Mouse (Mus musculus): ENCODE data around the gene Sbno1. TPM values are rescaled to one million over a fixed set of nuclear protein-coding genes. Genes with fewer than 3 reads are reported as not detected.
"Not testable (repeated sequence)": the region's sequence is repeated elsewhere in the genome, so short reads cannot be mapped to it uniquely, and the experiment has no call there.

Gene Sbno1
- total RNA-seq, 2 experiments from 2014 or later = 63.9 to 68.9 TPM

- intact Hi-C loops (cut with DNase I) = no loop called here
These were observed 37.9 kb downstream of the Sbno1 start for GRCm38 (mm10) chr5:124387932-124388331.

GRCm38 (mm10) chr5:124380121-124380520 lies 45.7 kb downstream of the Sbno1 start:
- intact Hi-C loops (cut with DNase I) = no loop called here
- no peak for DNase-seq (ENCODE audit: low spot score)

More at GRCm38 (mm10) chr5:124387932-124388331, 37.9 kb downstream of the Sbno1 start:
- no peak for DNase-seq (ENCODE audit: low spot score)

GRCm38 (mm10) chr5:124377149-124377548 lies 48.7 kb downstream of the Sbno1 start:
- no peak for DNase-seq (ENCODE audit: low spot score)
- intact Hi-C loops (cut with DNase I) = no loop called here

- intact Hi-C loops (cut with DNase I) = no loop called here
- DNase-seq (ENCODE audit: low spot score) = no peak
These were observed 49.4 kb downstream of the Sbno1 start for GRCm38 (mm10) chr5:124376401-124376800.

- DNase-seq (ENCODE audit: low spot score) = no peak
- intact Hi-C loops (cut with DNase I) = no loop called here
These were observed 51.5 kb downstream of the Sbno1 start for GRCm38 (mm10) chr5:124374298-124374697.

GRCm38 (mm10) chr5:124366721-124367120 lies 59.1 kb downstream of the Sbno1 start:
- DNase-seq (ENCODE audit: low spot score) = no peak
- intact Hi-C loops (cut with DNase I) = no loop called here

- no peak for DNase-seq (ENCODE audit: low spot score)
- intact Hi-C loops (cut with DNase I) = no loop called here
These were observed 60.0 kb downstream of the Sbno1 start for GRCm38 (mm10) chr5:124365754-124366153.

GRCm38 (mm10) chr5:124364173-124364918 lies 61.5 kb downstream of the Sbno1 start:
- intact Hi-C loops (cut with DNase I) = no loop called here

GRCm38 (mm10) chr5:124362982-124363381 lies 62.8 kb downstream of the Sbno1 start, which contains the start of gene Cdk2ap1:
Cdk2ap1 (minus strand) TSS chr5:124363082.
- DNase-seq (ENCODE audit: low spot score); intact Hi-C loops (cut with DNase I): not testable (repeated sequence)

More at GRCm38 (mm10) chr5:124364173-124364918, 61.5 kb downstream of the Sbno1 start:
- DNase-seq (ENCODE audit: low spot score) = no peak

GRCm38 (mm10) chr5:124359641-124360040 lies 66.2 kb downstream of the Sbno1 start:
- intact Hi-C loops (cut with DNase I) = loop anchor here (10.0 kb wide), 1 partner anchor 175 kb away; the partner anchor contains the start of gene Rilpl1
- DNase-seq (ENCODE audit: low spot score) = no peak

GRCm38 (mm10) chr5:124356695-124357094 lies 69.1 kb downstream of the Sbno1 start:
- intact Hi-C loops (cut with DNase I) = loop anchor here (10.0 kb wide), 1 partner anchor 178 kb away; the partner anchor contains the start of gene Rilpl1
- DNase-seq (ENCODE audit: low spot score) = no peak

GRCm38 (mm10) chr5:124355425-124355959 lies 70.3 kb downstream of the Sbno1 start:
- DNase-seq (ENCODE audit: low spot score) = no peak
- intact Hi-C loops (cut with DNase I) = loop anchor here (10.0 kb wide), 1 partner anchor 179 kb away; the partner anchor contains the start of gene Rilpl1

GRCm38 (mm10) chr5:124354574-124355424 lies 71.0 kb downstream of the Sbno1 start:
- DNase-seq (ENCODE audit: low spot score) = peak; percentile 27
- intact Hi-C loops (cut with DNase I) = loop anchor here (10.0 kb wide), 1 partner anchor 180 kb away; the partner anchor contains the start of gene Rilpl1

GRCm38 (mm10) chr5:124353726-124354547 lies 71.9 kb downstream of the Sbno1 start:
- DNase-seq (ENCODE audit: low spot score) = peak; percentile 33
- intact Hi-C loops (cut with DNase I) = loop anchor here (2.0 to 10.0 kb wide), 2 partner anchors 25 to 181 kb away; partner anchors contain the start of genes 2810006K23Rik and Rilpl1

GRCm38 (mm10) chr5:124353011-124353725 lies 72.6 kb downstream of the Sbno1 start:
- intact Hi-C loops (cut with DNase I) = loop anchor here (2.0 to 10.0 kb wide), 2 partner anchors 24 to 182 kb away; partner anchors contain the start of genes 2810006K23Rik and Rilpl1
- peak; percentile 16 for DNase-seq (ENCODE audit: low spot score)

- DNase-seq (ENCODE audit: low spot score) = peak; percentile 72
- intact Hi-C loops (cut with DNase I) = loop anchor here (2.0 to 10.0 kb wide), 2 partner anchors 24 to 182 kb away; partner anchors contain the start of genes 2810006K23Rik and Rilpl1
These were observed 73.5 kb downstream of the Sbno1 start for GRCm38 (mm10) chr5:124352141-124352920.

- no peak for DNase-seq (ENCODE audit: low spot score)
- intact Hi-C loops (cut with DNase I) = loop anchor here (2.0 to 10.0 kb wide), 2 partner anchors 23 to 183 kb away; partner anchors contain the start of genes 2810006K23Rik and Rilpl1
These were observed 74.2 kb downstream of the Sbno1 start for GRCm38 (mm10) chr5:124351604-124352003.

Data from heart, postnatal 25 days (tissue).